Mouse (Mus musculus) hindbrain, embryonic 10.5 days (tissue): ENCODE measurements at regions not wholly inside any gene's neighbourhood (a gene's known extent, or its start where the extent isn't known, plus 50 kb on each side); places are given as distances from the start of the nearest gene placed in this dataset.

Experiments
- DNase-seq: peaks from one replicate; pipeline ENCODE4 v3.0.0-alpha.2; 2017; ENCODE audit warnings: low spot score
- H3K27ac ChIP-seq: fragments of 300-500 bp; sonication (generic); 2 replicates; pipeline ENCODE4 v1.5.1; 2016; ENCODE audit warnings: mild to moderate bottlenecking, moderate library complexity
- H3K27me3 ChIP-seq: fragments of 300-500 bp; sonication (generic); 2 replicates; pipeline ENCODE4 v1.6.1; 2016; ENCODE audit warnings: mild to moderate bottlenecking; ENCODE audit not compliant: poor library complexity, insufficient read depth, severe bottlenecking
- H3K36me3 ChIP-seq: fragments of 300-500 bp; sonication (generic); 2 replicates; pipeline ENCODE4 v1.6.1; 2016; ENCODE audit warnings: mild to moderate bottlenecking, moderate library complexity
- H3K4me1 ChIP-seq: fragments of 300-500 bp; sonication (generic); replicated peaks from 2 replicates; pipeline ENCODE4 v1.6.1; 2016; ENCODE audit warnings: mild to moderate bottlenecking
- H3K4me3 ChIP-seq: fragments of 300-500 bp; sonication (generic); 2 replicates; pipeline ENCODE4 v1.5.1; 2016; ENCODE audit warnings: mild to moderate bottlenecking, moderate library complexity
- H3K9me3 ChIP-seq: fragments of 300-500 bp; sonication (generic); 2 replicates; pipeline ENCODE4 v1.6.1; 2016; ENCODE audit warnings: mild to moderate bottlenecking, moderate library complexity
- WGBS: fragments of 180-500 bp; shearing (Covaris S2); methylation state at CpG from one replicate; pipeline ENCODE4 v1.1.7; 2016; 5-methylcytosine and 5-hydroxymethylcytosine counted together

DNA sequence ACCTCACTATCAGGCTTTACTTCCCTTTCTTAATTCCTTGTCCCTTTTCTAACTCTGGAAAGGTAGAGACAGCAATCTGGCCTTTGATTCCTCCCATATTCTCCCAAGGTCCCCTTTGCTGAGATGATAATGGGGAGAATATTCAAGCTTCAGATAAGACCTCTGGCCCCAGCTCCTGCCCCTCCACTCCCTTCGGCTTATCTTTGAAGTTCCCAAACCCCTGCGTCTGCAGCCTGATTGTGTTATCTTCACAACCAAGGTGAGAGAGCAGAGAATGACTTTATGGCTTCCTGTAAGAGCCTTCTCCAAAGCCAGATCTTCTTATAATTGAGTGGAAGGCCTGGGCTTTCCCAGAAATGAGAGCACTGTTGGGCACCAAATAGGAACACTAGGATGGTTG is 882.6 kb upstream of the A1bg start:
- H3K27me3 ChIP-seq, result no peaks in the 10 kb centered on the region
- no peaks in the 10 kb centered on the region for H3K36me3 ChIP-seq
- WGBS, result 83% methylated on average over 2 of the region's 2 CpGs
- H3K4me1 ChIP-seq, result no peaks in the 10 kb centered on the region
- no peaks in the 10 kb centered on the region for H3K9me3 ChIP-seq
- H3K4me3 ChIP-seq, result no peak overlapping the region
- DNase-seq, result no peak
- H3K27ac ChIP-seq, result no peak overlapping the region

DNA sequence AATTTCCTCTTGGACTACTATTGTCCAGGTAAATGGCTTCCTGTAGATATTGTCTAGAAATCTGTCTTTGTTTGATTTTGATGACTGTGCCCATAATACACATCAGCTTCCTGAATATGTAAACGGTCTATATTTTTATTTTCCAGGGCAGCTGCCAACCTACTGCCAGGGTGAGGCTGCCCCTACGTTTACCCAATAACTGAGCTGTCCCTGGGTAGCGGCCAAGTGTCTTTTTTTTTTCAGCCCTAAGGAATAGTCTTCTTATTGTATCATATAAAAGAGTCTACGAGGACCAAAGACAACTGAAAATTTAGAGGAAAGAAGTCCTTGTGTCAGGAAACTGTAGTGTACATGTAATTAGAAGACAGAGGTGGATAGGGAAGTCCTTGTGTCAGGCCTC is 877.3 kb upstream of the A1bg start:
- H3K36me3 ChIP-seq, result no peaks in the 10 kb centered on the region
- DNase-seq, result no peak
- 89% methylated on average over 4 of the region's 4 CpGs for WGBS

DNA sequence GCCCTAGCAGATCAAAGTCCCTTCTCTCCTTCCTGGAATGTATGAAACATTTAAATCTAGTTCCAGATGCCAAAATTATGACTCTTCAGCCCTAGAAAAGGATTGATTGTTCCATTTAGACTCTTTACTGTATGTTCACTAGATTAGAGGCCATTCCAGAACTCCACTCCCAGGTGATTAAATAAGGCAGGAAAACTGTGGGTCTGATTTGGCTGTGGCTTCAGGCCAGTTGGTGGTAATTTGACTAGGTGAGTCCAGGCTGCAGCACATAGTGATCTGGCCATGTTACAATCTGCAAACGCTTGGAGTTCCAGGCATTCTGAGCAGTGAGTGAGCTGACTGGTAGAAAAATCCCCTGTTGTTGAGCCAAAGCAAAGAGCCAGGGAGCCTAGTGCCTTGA is 875.0 kb upstream of the A1bg start:
- no peaks in the 10 kb centered on the region for H3K27me3 ChIP-seq
- no peaks in the 10 kb centered on the region for H3K9me3 ChIP-seq
- H3K4me1 ChIP-seq, result no peaks in the 10 kb centered on the region
- WGBS, result 81% methylated on average over 1 of the region's 1 CpGs
- H3K36me3 ChIP-seq, result no peaks in the 10 kb centered on the region
- DNase-seq, result no peak
- H3K27ac ChIP-seq, result no peak overlapping the region
- H3K4me3 ChIP-seq, result no peak overlapping the region

More for the DNA sequence above, 877.3 kb upstream of the A1bg start:
- Histone ChIP-seq H3K9me3 (no peaks in the 10 kb centered on the region), H3K4me3 (no peak overlapping the region), H3K27me3 (no peaks in the 10 kb centered on the region), H3K4me1 (no peaks in the 10 kb centered on the region), H3K27ac (no peak overlapping the region)

- Histone ChIP-seq H3K4me3 (no peak overlapping the region), H3K4me1 (no peaks in the 10 kb centered on the region), H3K27me3 (no peaks in the 10 kb centered on the region), H3K36me3 (no peaks in the 10 kb centered on the region), H3K27ac (no peak overlapping the region), H3K9me3 (no peaks in the 10 kb centered on the region)
- DNase-seq, result no peak
- WGBS, result 92% methylated on average over 3 of the region's 3 CpGs
These were observed 871.7 kb upstream of the A1bg start for GRCm38 (mm10) chr15:61794506-61794905.

- no peak overlapping the region for H3K4me3 ChIP-seq
- no peaks in the 10 kb centered on the region for H3K9me3 ChIP-seq
- 83% methylated on average over 7 of the region's 7 CpGs for WGBS
- no peak overlapping the region for H3K27ac ChIP-seq
- H3K4me1 ChIP-seq, result no peaks in the 10 kb centered on the region
- no peak for DNase-seq
- no peaks in the 10 kb centered on the region for H3K36me3 ChIP-seq
- H3K27me3 ChIP-seq, result no peaks in the 10 kb centered on the region
These were observed 867.2 kb upstream of the A1bg start for GRCm38 (mm10) chr15:61789847-61790562.

DNA sequence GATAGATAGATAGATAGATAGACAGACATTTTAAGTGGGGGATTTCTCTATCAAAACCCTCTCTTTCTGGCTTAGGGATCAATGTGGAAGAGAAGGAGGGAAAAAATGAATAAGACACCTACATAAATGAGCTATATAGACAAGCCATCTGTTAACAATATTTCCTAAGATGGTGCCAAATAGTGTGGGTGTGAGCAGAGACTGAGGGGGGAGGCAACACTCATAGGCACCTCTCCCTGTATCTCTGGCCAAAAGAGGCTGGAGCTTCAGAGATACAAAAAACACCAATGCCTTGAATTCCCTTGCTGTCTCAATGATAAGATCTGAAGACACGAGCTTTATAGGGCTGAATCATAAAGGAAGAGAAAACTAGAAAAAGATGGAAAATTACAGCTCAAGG is 864.2 kb upstream of the A1bg start:
- Histone ChIP-seq H3K36me3 (no peaks in the 10 kb centered on the region), H3K27me3 (no peaks in the 10 kb centered on the region), H3K9me3 (no peaks in the 10 kb centered on the region), H3K27ac (no peak overlapping the region), H3K4me1 (no peaks in the 10 kb centered on the region), H3K4me3 (no peak overlapping the region)
- DNase-seq, result no peak
- WGBS, result 92% methylated on average over 1 of the region's 1 CpGs

DNA sequence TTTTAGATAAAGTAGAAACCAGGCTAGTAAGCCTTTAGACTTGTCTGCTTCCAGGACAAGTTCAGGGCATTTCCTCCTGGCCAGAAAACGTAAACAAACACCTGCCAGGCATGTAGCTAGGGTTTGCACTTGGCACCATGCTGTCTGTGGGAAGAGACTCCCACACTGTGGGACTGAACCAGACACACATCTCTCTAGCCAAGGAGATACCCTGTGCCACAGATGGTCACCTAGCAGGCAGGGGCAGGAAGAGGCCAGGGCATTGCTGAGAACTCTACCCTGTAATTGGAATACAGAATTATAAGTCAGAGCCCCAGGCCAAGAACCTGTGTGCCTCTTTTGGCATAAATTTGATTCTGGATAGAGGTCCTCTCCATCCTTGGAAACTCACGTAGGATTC is 858.7 kb upstream of the A1bg start:
- no peaks in the 10 kb centered on the region for H3K9me3 ChIP-seq
- no peaks in the 10 kb centered on the region for H3K27me3 ChIP-seq
- WGBS, result 77% methylated on average over 2 of the region's 2 CpGs
- no peak for DNase-seq
- H3K4me1 ChIP-seq, result no peaks in the 10 kb centered on the region
- H3K27ac ChIP-seq, result no peak overlapping the region
- no peak overlapping the region for H3K4me3 ChIP-seq
- H3K36me3 ChIP-seq, result no peaks in the 10 kb centered on the region

DNA sequence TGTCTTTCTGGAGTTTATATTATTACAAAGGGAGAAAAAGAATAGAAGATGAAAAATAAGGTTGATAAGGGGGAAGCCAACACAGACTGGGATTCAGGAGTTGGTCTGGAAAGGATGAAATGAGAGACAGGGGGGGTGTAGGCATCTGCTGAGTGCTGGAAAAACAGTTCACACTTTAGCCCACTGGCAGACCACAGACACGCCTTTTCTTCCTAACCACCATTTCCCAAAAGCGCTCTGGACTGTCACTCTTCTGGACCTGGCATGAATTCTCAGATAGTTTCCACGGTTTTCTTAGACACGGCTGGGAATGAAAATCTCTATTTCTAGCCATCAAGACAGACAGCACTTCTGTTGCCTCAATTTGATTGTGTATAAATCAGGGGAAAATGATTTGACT is 850.2 kb upstream of the A1bg start:
- H3K9me3 ChIP-seq, result no peaks in the 10 kb centered on the region
- no peak overlapping the region for H3K4me3 ChIP-seq
- no peak for DNase-seq
- WGBS, result 86% methylated on average over 4 of the region's 4 CpGs
- no peak overlapping the region for H3K27ac ChIP-seq
- no peaks in the 10 kb centered on the region for H3K27me3 ChIP-seq
- peaks cover 4% of the 10 kb centered on the region; the same call in 1 of the 2 replicates for H3K4me1 ChIP-seq
- no peaks in the 10 kb centered on the region for H3K36me3 ChIP-seq

DNA sequence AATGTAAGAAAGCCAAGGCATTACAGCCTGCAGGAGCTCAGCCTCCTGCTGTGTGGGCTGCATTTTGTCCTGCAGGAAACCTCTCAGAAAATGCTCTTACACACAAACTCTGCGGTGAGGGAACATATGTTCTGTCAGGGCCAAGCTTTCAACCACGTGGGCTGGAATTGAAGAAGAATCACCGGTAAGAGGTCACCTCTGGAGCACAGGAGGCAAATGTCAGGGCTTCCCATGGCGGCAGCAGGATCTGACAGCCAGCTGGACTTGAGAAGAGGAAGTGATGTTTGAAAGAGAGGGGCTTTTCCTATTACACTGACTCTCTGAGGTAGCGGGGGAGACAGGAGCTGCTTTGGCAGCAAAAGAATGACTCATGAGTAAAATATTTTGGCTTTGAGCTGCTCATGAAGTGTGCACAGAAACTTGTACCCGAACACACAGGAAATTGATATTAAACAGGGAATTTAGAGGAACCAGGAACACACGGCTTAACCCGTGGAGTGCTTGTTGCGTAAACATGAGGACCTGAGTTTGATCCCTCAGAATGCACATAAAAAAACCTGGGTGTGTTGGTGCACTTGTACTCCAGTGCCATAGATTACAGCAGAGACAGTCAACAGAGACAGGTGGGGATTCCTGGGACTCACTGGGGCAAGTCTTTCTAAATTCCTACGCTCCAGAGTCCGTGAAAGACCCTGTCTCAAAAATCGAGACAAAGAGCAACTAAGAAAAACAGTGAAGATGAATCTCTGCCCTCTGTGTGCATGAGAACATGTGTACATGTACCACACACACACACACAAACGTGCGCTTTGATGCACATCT is 848.1 kb upstream of the A1bg start:
- H3K27ac ChIP-seq, result no peak overlapping the region
- peaks cover 4% of the 10 kb centered on the region; the same call in 1 of the 2 replicates for H3K4me1 ChIP-seq
- H3K4me3 ChIP-seq, result no peak overlapping the region
- H3K36me3 ChIP-seq, result no peaks in the 10 kb centered on the region
- peak; percentile 25 for DNase-seq
- WGBS, result 58% methylated on average over 14 of the region's 14 CpGs
- no peaks in the 10 kb centered on the region for H3K27me3 ChIP-seq
- no peaks in the 10 kb centered on the region for H3K9me3 ChIP-seq

- H3K4me1 ChIP-seq, result peaks cover 4% of the 10 kb centered on the region; the same call in 1 of the 2 replicates
- no peak overlapping the region for H3K27ac ChIP-seq
- H3K4me3 ChIP-seq, result no peak overlapping the region
- no peaks in the 10 kb centered on the region for H3K27me3 ChIP-seq
- no peaks in the 10 kb centered on the region for H3K36me3 ChIP-seq
- H3K9me3 ChIP-seq, result no peaks in the 10 kb centered on the region
- 71% methylated on average over 2 of the region's 2 CpGs for WGBS
- DNase-seq, result no peak
These were observed 843.8 kb upstream of the A1bg start for GRCm38 (mm10) chr15:61766544-61767094.

GRCm38 (mm10) chr15:61753802-61754201 is 831.0 kb upstream of the A1bg start:
- Histone ChIP-seq H3K9me3 (no peaks in the 10 kb centered on the region), H3K27ac (no peak overlapping the region), H3K36me3 (no peaks in the 10 kb centered on the region), H3K27me3 (no peaks in the 10 kb centered on the region), H3K4me1 (no peaks in the 10 kb centered on the region), H3K4me3 (no peak overlapping the region)
- DNase-seq, result no peak
- 88% methylated on average over 2 of the region's 2 CpGs for WGBS

GRCm38 (mm10) chr15:61723696-61724095 is 800.9 kb upstream of the A1bg start:
- Histone ChIP-seq H3K27me3 (no peaks in the 10 kb centered on the region), H3K4me3 (no peak overlapping the region), H3K27ac (no peak overlapping the region), H3K36me3 (no peaks in the 10 kb centered on the region), H3K9me3 (no peaks in the 10 kb centered on the region), H3K4me1 (no peaks in the 10 kb centered on the region)
- WGBS, result 78% methylated on average over 1 of the region's 1 CpGs
- no peak for DNase-seq

GRCm38 (mm10) chr15:61718486-61718885 is 795.7 kb upstream of the A1bg start:
- DNase-seq, result no peak
- Histone ChIP-seq H3K27me3 (no peaks in the 10 kb centered on the region), H3K27ac (no peak overlapping the region), H3K4me1 (no peaks in the 10 kb centered on the region), H3K4me3 (no peak overlapping the region), H3K36me3 (no peaks in the 10 kb centered on the region), H3K9me3 (no peaks in the 10 kb centered on the region)
